Mouse (Mus musculus) liver, embryonic 15.5 days (tissue): Measurements from ENCODE around the gene Ifngr2. TPM values are rescaled to one million over a fixed set of nuclear protein-coding genes. Genes with fewer than 3 reads are reported as not detected.

Source experiments
- ATAC-seq: fragments of 200-750 bp; cut with Nextera tagmentation; 2 replicates; pipeline ENCODE4 v1.8.0; 2017; ENCODE audit warnings: moderate number of reproducible peaks, mild to moderate bottlenecking, moderate library complexity; ENCODE audit not compliant: insufficient read depth
- H3K27ac ChIP-seq: fragments of 300-500 bp; sonication (generic); replicated peaks from 2 replicates; pipeline ENCODE4 v1.5.1; 2015; ENCODE audit warnings: mild to moderate bottlenecking, inconsistent platforms
- H3K27me3 ChIP-seq: fragments of 300-500 bp; sonication (generic); 2 replicates; pipeline ENCODE4 v1.6.1; 2015; ENCODE audit warnings: mild to moderate bottlenecking, inconsistent platforms
- H3K36me3 ChIP-seq: fragments of 300-500 bp; sonication (generic); replicated peaks from 2 replicates; pipeline ENCODE4 v1.6.1; 2015; ENCODE audit warnings: moderate library complexity, mild to moderate bottlenecking, inconsistent platforms
- H3K4me1 ChIP-seq: fragments of 300-500 bp; sonication (generic); replicated peaks from 2 replicates; pipeline ENCODE4 v1.6.1; 2015; ENCODE audit warnings: inconsistent platforms
- H3K4me2 ChIP-seq: fragments of 300-500 bp; sonication (generic); 2 replicates; pipeline ENCODE4 v1.6.1; 2015; ENCODE audit warnings: moderate library complexity, mild to moderate bottlenecking, inconsistent platforms
- H3K4me3 ChIP-seq: fragments of 300-500 bp; sonication (generic); replicated peaks from 2 replicates; pipeline ENCODE4 v1.5.1; 2015; ENCODE audit warnings: mild to moderate bottlenecking, inconsistent platforms
- H3K9ac ChIP-seq: fragments of 300-500 bp; sonication (generic); 2 replicates; pipeline ENCODE4 v1.6.1; 2015; ENCODE audit warnings: moderate library complexity, mild to moderate bottlenecking, inconsistent platforms
- H3K9me3 ChIP-seq: fragments of 300-500 bp; sonication (generic); replicated peaks from 2 replicates; pipeline ENCODE4 v1.6.1; 2016; ENCODE audit warnings: inconsistent platforms
- WGBS: fragments of 180-500 bp; shearing (Covaris S2); methylation state at CpG from one replicate; pipeline ENCODE4 v1.1.7; 2015; ENCODE audit warnings: mixed read lengths; ENCODE audit not compliant: insufficient replicate concordance; 5-methylcytosine and 5-hydroxymethylcytosine counted together
- polyA plus RNA-seq: library from polyadenylated mRNA; unstranded; fragments of >200 nt; fragmentation: Nextera tagmentation; extraction: Ambion mirVana; gene quantifications from 2 replicates; pipeline ENCODE4 v1.2.1, GENCODE M21; 2015

Ifngr2 gene
- polyA plus RNA-seq, 1 experiment from 2014 or later, result 16.1 TPM

DNA sequence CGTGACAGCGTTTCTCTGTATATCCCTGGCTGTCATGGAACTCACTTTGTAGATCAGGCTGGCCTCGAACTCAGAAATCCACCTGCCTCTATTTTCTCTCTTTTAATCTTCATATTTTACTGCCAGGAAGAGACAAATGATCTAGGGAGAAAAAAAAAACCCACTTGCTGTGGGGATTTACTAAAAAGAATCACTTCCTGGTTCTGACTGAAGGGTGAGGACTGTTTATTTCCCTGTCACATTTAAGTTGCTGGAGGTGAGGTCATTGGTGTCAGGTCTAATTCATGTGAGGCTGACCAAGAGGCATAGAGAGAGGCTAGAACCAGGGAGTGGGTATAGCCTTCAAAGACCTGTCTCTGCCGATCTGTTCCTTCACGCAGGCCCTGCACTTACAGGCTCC, 2.7 kb downstream of the Ifngr2 start:
- WGBS, result 72% methylated on average over 5 of the region's 5 CpGs
- Histone ChIP-seq H3K9ac (no peak overlapping the region), H3K4me1 (peaks cover 90% of the 10 kb centered on the region)

DNA sequence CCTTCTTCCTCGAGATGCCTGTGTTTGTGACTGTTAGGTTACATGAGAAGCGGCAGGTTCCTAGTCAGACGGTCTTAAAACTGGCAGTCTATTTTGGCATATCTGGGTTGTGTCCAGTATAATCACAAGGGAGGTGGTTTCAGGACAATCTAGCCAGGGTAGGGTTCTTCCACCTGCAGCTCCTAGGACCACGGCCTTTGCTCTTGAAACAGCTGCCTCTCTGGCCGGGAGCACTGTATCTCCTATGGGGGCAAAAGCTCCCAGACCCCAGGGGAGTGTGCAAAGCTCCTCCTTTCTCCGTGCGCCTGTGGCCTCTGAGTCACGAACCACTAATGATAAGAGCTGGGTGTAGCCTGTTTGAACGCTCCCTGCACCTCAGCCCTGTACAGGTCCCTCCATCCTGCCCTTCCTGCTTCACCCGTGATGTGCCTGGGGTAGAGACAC, 4.2 kb downstream of the Ifngr2 start:
- Histone ChIP-seq H3K4me2 (peak overlapping the region; percentile 60), H3K4me1 (peaks cover 88% of the 10 kb centered on the region), H3K36me3 (peaks cover 24% of the 10 kb centered on the region), H3K9me3 (no peaks in the 10 kb centered on the region), H3K27ac (peak overlapping the region; percentile 66), H3K9ac (peak overlapping the region; percentile 28; the same call in 1 of the 2 replicates), H3K4me3 (peak overlapping the region; percentile 10), H3K27me3 (no peaks in the 10 kb centered on the region)
- peak; percentile 50 for ATAC-seq
- WGBS, result 18% methylated on average over 10 of the region's 10 CpGs

More for the DNA sequence above, 2.7 kb downstream of the Ifngr2 start:
- no peak overlapping the region for H3K4me2 ChIP-seq
- H3K36me3 ChIP-seq, result peaks cover 11% of the 10 kb centered on the region; the same call in 1 of the 2 replicates
- no peak overlapping the region for H3K4me3 ChIP-seq
- ATAC-seq, result no peak
- no peaks in the 10 kb centered on the region for H3K9me3 ChIP-seq
- H3K27ac ChIP-seq, result peak overlapping the region; percentile 19; the same call in 1 of the 2 replicates
- no peaks in the 10 kb centered on the region for H3K27me3 ChIP-seq

DNA sequence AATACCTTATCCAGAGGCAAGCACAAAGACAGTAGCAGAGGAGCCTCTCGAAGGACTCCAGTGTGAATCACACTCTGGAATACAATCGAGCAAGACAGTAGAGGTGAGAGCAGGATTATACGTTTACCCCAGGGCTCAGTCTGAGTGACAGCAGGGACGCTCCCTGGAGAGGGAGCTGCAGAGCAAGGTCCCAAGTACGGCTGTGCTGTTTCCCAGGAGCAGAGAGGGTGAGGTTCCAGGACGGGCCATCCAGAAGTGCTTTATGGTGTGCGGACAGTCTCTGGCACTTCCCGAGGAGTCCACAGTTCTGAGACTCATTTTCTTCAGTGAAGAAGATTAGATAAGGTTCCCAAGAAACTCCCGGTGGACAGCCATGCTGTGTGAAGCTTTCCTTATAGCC, 5.2 kb downstream of the Ifngr2 start:
- Histone ChIP-seq H3K4me2 (no peak overlapping the region), H3K9me3 (no peaks in the 10 kb centered on the region), H3K27ac (no peak overlapping the region), H3K4me1 (peaks cover 81% of the 10 kb centered on the region), H3K4me3 (no peak overlapping the region), H3K9ac (no peak overlapping the region), H3K36me3 (peaks cover 34% of the 10 kb centered on the region), H3K27me3 (no peaks in the 10 kb centered on the region)
- no peak for ATAC-seq
- 61% methylated on average over 9 of the region's 9 CpGs for WGBS

DNA sequence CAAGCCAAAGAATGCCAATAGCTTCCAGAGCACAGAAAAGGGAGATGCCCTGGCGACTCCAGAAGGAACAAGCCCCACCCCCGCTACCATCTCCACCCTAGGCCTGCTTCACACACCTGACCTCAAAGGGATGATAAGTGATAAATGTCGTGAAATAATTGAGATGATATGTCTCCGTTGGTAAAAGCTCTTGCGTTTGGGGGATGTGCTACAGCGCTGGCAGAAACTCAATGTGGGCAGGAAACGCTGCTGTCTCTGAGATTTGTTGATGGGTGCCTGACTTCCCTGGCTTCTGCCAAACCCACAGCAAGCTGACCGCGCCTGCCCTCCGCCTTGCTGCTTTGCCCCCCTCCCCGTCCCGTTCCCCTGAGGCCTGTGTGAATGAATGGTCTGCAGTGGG, 6.8 kb downstream of the Ifngr2 start:
- no peak overlapping the region for H3K4me3 ChIP-seq
- no peak for ATAC-seq
- no peaks in the 10 kb centered on the region for H3K27me3 ChIP-seq
- no peaks in the 10 kb centered on the region for H3K9me3 ChIP-seq
- 19% methylated on average over 12 of the region's 12 CpGs for WGBS
- no peak overlapping the region; the same call in 1 of the 2 replicates for H3K27ac ChIP-seq
- H3K4me1 ChIP-seq, result peaks cover 65% of the 10 kb centered on the region
- no peak overlapping the region for H3K9ac ChIP-seq
- H3K36me3 ChIP-seq, result peaks cover 47% of the 10 kb centered on the region
- no peak overlapping the region; the same call in 1 of the 2 replicates for H3K4me2 ChIP-seq

DNA sequence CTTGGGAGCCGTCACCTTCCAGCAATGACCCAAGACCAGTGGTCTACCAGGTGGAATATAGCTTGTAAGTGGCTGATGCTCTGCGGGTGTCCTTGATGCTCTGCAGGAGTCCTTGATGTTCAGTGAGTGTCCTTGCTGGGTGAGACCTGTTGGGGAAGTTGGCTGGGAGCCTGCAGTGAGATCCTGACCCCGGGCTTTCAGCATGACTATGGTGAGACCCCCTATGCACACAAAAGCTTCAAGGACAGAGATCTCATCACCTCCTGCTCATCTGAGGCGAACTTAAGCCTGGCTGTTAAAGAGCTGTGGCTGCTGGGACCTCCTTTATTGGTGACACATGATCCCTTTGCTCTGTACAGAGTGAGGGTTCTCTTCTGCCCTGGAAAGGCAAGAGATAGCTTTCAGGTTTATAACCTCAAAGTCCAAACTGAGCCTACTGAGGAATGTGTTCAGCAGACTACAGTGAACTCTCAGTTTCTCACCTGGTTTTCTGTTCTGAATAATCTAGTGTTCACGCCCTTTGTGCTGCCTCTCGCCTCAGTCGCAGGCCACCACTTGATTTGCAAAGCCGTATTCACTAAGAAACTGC, 8.2 kb downstream of the Ifngr2 start:
- peaks cover 59% of the 10 kb centered on the region for H3K36me3 ChIP-seq
- H3K4me2 ChIP-seq, result no peak overlapping the region
- 83% methylated on average over 8 of the region's 8 CpGs for WGBS
- no peak overlapping the region for H3K9ac ChIP-seq
- H3K4me3 ChIP-seq, result no peak overlapping the region
- H3K9me3 ChIP-seq, result no peaks in the 10 kb centered on the region
- no peak for ATAC-seq
- no peaks in the 10 kb centered on the region for H3K27me3 ChIP-seq
- H3K4me1 ChIP-seq, result peaks cover 50% of the 10 kb centered on the region
- H3K27ac ChIP-seq, result no peak overlapping the region

DNA sequence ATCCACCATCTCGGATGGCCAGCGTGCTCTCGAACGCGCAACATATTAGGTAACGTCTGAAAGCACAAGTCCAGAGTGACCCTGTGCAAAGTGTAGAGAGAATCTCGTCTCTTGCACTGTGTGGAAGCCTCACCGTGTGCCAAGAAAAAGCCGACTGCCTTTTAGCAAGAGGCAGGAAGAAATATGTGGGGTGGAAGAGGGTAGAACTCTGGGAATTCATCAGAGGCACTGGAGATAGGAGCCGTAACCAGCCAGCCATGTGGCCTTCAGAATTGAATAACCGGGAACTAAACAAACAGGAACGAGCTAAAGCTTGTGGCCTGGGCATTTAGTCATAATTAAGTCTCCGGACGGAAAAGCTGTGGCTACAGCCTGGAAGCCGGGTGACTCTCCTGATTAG, 9.8 kb downstream of the Ifngr2 start:
- peaks cover 40% of the 10 kb centered on the region for H3K4me1 ChIP-seq
- ATAC-seq, result no peak
- H3K36me3 ChIP-seq, result peaks cover 74% of the 10 kb centered on the region
- H3K27me3 ChIP-seq, result no peaks in the 10 kb centered on the region
- 87% methylated on average over 15 of the region's 15 CpGs for WGBS
- H3K4me3 ChIP-seq, result no peak overlapping the region
- no peak overlapping the region for H3K27ac ChIP-seq
- no peak overlapping the region for H3K4me2 ChIP-seq
- no peak overlapping the region for H3K9ac ChIP-seq
- H3K9me3 ChIP-seq, result no peaks in the 10 kb centered on the region

DNA sequence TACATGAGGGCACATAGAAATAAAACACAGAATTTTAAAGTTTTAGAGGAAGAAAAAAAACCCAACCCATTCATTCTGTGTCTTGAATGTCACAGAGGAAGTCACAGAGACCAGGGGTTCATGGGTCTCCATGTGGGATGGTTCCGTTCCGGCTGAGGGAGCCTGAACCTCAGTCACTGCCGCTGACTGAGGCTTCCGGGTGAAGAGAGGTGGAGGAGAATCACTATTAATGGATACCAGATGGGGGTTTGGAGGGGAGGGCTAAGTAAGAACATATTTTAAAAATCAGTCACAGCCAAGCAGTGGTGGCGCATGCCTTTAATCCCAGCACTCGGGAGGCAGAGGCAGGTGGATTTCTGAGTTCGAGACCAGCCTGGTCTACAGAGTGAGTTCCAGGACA, 10.3 kb downstream of the Ifngr2 start:
- Histone ChIP-seq H3K9me3 (no peaks in the 10 kb centered on the region), H3K27me3 (no peaks in the 10 kb centered on the region), H3K4me2 (no peak overlapping the region), H3K9ac (no peak overlapping the region), H3K4me1 (peaks cover 40% of the 10 kb centered on the region), H3K36me3 (peaks cover 74% of the 10 kb centered on the region), H3K4me3 (no peak overlapping the region), H3K27ac (no peak overlapping the region)
- whole genome bisulfite sequencing, result 87% methylated on average over 7 of the region's 7 CpGs
- no peak for ATAC-seq

DNA sequence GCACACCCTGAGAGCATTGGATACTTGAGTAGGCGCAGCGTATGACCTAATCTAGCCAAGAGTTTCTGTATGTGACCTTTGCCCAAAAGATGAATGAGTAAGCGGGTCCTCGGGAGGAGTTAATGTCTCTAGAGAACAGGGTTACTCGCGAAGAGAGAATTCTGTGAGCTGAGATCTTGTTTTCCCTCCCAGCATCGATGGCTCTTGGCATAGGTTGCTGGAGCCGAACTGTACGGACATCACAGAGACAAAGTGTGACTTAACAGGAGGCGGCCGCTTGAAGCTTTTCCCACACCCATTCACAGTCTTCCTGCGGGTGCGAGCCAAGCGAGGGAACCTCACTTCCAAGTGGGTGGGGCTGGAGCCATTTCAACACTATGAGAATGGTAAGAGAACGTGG, 10.8 kb downstream of the Ifngr2 start:
- no peaks in the 10 kb centered on the region for H3K9me3 ChIP-seq
- WGBS, result 83% methylated on average over 15 of the region's 15 CpGs
- no peak overlapping the region for H3K4me2 ChIP-seq
- H3K9ac ChIP-seq, result no peak overlapping the region
- no peaks in the 10 kb centered on the region for H3K27me3 ChIP-seq
- no peak overlapping the region for H3K27ac ChIP-seq
- H3K36me3 ChIP-seq, result peaks cover 76% of the 10 kb centered on the region
- peaks cover 40% of the 10 kb centered on the region for H3K4me1 ChIP-seq
- no peak overlapping the region for H3K4me3 ChIP-seq
- ATAC-seq, result no peak

DNA sequence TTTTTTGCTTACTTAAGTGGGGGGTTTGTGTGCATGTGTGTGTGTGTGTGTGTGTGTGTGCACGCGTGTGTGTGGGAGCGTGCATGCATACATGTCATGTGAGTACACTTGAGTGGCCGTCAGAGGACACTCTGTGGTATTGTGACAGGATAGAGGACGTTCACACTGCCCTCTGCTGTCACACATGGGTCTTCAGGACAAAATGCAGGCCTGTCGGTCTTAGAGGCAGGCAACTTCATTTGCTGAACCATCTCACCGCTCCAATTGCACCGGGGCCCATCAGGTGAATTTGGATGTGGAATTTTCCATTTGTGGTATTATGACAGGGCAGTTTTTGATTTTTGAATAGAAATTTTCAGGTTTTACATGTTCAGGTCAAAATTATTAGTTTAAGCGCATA, 14.2 kb downstream of the Ifngr2 start:
- no peaks in the 10 kb centered on the region for H3K27me3 ChIP-seq
- no peak overlapping the region for H3K4me3 ChIP-seq
- WGBS, result 58% methylated on average over 9 of the region's 9 CpGs
- no peak overlapping the region for H3K4me2 ChIP-seq
- 0 out of 2 replicates have a peak overlapping the region, but pooled peaks have one; percentile 39 for H3K27ac ChIP-seq
- H3K9me3 ChIP-seq, result no peaks in the 10 kb centered on the region
- peak; percentile 19; the same call in 1 of the 2 replicates for ATAC-seq
- no peak overlapping the region for H3K9ac ChIP-seq
- peaks cover 34% of the 10 kb centered on the region for H3K4me1 ChIP-seq
- peaks cover 77% of the 10 kb centered on the region for H3K36me3 ChIP-seq

DNA sequence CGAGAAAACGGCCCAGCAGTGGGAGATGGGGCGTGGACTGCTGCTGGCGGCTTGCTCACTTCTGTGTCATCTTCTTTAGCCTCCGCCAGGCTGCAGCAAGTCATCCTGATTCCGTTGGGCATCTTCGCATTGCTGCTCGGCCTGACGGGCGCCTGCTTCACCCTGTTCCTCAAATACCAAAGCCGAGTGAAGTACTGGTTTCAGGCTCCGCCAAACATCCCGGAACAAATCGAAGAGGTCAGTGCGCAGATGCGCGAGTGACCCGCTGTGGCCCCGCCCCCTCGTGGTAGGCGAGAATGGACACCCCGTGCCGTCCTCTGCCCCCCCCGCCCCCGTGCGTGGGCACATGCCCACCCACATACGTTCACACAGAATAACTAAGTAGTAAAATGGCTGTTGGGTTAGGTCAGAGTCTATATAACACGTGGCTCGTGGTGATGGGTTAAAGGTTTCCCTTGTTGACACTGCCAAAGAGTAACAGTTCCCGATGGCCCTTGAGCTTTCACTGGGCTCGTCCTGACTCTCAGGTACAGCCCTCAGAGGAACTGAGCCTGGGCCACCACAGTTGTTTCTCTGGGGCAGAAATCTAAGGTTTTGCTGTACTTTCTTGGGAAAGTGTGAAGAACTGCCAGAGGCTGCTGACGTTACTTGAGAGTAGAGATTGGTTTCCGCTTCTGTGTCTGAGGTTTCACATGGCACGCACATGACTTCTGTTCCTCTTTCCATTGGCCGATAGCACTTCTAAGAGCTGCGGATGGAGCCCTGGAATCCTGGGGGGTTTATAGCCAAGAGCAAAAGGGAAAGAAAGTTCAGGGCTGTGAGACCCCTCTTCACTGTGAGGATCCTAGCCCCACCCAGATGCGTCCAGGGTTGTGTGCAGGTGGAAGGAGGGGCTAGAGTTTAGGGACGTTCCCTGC, 14.9 kb downstream of the Ifngr2 start:
- H3K4me3 ChIP-seq, result no peak overlapping the region
- H3K4me1 ChIP-seq, result peaks cover 32% of the 10 kb centered on the region
- peak overlapping the region; percentile 39; the same call in 1 of the 2 replicates for H3K27ac ChIP-seq
- H3K9me3 ChIP-seq, result no peaks in the 10 kb centered on the region
- H3K27me3 ChIP-seq, result no peaks in the 10 kb centered on the region
- peak; percentile 30 for ATAC-seq
- WGBS, result 80% methylated on average over 38 of the region's 38 CpGs
- H3K36me3 ChIP-seq, result peaks cover 70% of the 10 kb centered on the region
- no peak overlapping the region for H3K4me2 ChIP-seq
- H3K9ac ChIP-seq, result no peak overlapping the region
